Mouse (Mus musculus): ENCODE results near the gene Numb. TPM values are rescaled to one million over a fixed set of nuclear protein-coding genes. Genes with fewer than 3 reads are reported as not detected.

The Numb gene
- total and polyA plus RNA-seq, 3 experiments = 8.4 to 14.6 TPM; not detected in 1

DNA sequence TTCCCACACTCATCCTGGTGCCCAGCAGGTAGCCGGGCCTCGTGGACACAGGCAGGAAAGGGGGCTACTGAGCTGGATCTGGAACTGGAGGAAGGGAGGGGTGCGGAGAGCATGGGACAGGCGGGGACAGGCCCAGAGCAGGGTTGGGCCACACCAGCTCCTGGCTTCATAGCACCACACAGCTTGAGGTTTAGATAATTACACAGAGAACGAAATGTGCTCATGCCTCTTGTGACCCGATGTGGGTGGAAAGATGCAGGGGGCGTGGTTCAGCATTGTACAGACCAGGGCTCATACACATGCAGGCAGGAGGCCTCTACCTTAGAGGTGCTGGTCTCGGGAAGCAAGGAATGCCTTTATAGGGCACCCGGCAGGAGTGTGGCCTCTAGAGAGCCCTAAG is 153.9 kb downstream of the Numb start:
- no peaks in the 10 kb centered on the region for H3K36me3 ChIP-seq (ENCODE audit: control insufficient read depth in 1 of 2, insufficient read depth in 2 of 2, low read length in 2 of 2)
- H3K79me2 ChIP-seq (ENCODE audit: control insufficient read depth, insufficient read depth, low read length, poor library complexity) = no peaks in the 10 kb centered on the region
- H3K27ac ChIP-seq (ENCODE audit: control insufficient read depth, low read depth, low read length) = no peak overlapping the region
- no peak overlapping the region for H3K4me3 ChIP-seq (ENCODE audit: control insufficient read depth in 1 of 2, insufficient read depth in 1 of 2, low read depth in 2 of 2, low read length in 2 of 2)
- no peaks in the 10 kb centered on the region for H3K27me3 ChIP-seq (ENCODE audit: control insufficient read depth in 1 of 2, insufficient read depth in 2 of 2, low read length in 2 of 2)
- H3K4me1 ChIP-seq (ENCODE audit: control insufficient read depth in 1 of 2, insufficient read depth in 2 of 2, low read length in 2 of 2) = no peaks in the 10 kb centered on the region; a peak in 1 of 4 replicates
- no peak for TF ChIP-seq JUND (IDR thresholded peaks at IDR 0.05; ENCODE audit: low read depth, low read length)
- TF ChIP-seq BHLHE40 (IDR thresholded peaks at IDR 0.05; ENCODE audit: borderline replicate concordance, low read depth, low read length) = no peak
- no peak for TF ChIP-seq POLR2A (IDR thresholded peaks at IDR 0.05; ENCODE audit: control insufficient read depth in 1 of 2, insufficient read depth in 1 of 2, low read depth in 1 of 2, low read length in 2 of 2, poor library complexity in 1 of 2)
- TF ChIP-seq USF1 (IDR thresholded peaks at IDR 0.05; ENCODE audit: low read depth, low read length) = no peak
- no peak for TF ChIP-seq CHD2 (IDR thresholded peaks at IDR 0.05; ENCODE audit: low read length)
- no peak for TF ChIP-seq USF2 (IDR thresholded peaks at IDR 0.05; ENCODE audit: borderline replicate concordance in 1 of 2, insufficient read depth in 1 of 2, low read depth in 1 of 2, low read length in 2 of 2)
- TF ChIP-seq RAD21 (IDR thresholded peaks at IDR 0.05; ENCODE audit: low read depth, low read length) = no peak
- TF ChIP-seq GATA1 (IDR thresholded peaks at IDR 0.05; ENCODE audit: low read depth, low read length) = no peak
- no peak for TF ChIP-seq MEF2A (IDR thresholded peaks at IDR 0.05; ENCODE audit: extremely low read depth, insufficient replicate concordance, low read depth, low read length, poor library complexity, severe bottlenecking)
- TF ChIP-seq EP300 (IDR thresholded peaks at IDR 0.05; ENCODE audit: low read depth in 1 of 2, low read length in 2 of 2) = no peak
- TF ChIP-seq RCOR1 (IDR thresholded peaks at IDR 0.05; ENCODE audit: low read depth, low read length) = no peak
- no peak for TF ChIP-seq ETS1 (IDR thresholded peaks at IDR 0.05; ENCODE audit: low read depth, low read length)
- no peak for TF ChIP-seq POLR2AphosphoS2 (IDR thresholded peaks at IDR 0.05; ENCODE audit: low read length)
- TF ChIP-seq GABPA (IDR thresholded peaks at IDR 0.05; ENCODE audit: low read depth, low read length) = no peak
- no peak for TF ChIP-seq ZKSCAN1 (IDR thresholded peaks at IDR 0.05; ENCODE audit: low read depth, low read length)
- TF ChIP-seq UBTF (IDR thresholded peaks at IDR 0.05; ENCODE audit: borderline replicate concordance, insufficient read depth, low read depth, low read length) = no peak
- no peak for TF ChIP-seq HCFC1 (IDR thresholded peaks at IDR 0.05; ENCODE audit: low read depth, low read length)
- TF ChIP-seq MAX (IDR thresholded peaks at IDR 0.05; ENCODE audit: low read length) = no peak
- no peak for TF ChIP-seq TBP (IDR thresholded peaks at IDR 0.05; ENCODE audit: low read depth, low read length)
- H3K9ac ChIP-seq (ENCODE audit: control insufficient read depth, low read depth, low read length, poor library complexity, severe bottlenecking) = no peak overlapping the region
- DNase-seq (ENCODE audit: low read depth, low spot score) = no peak
- H3K9me3 ChIP-seq (replicated peaks; ENCODE audit: insufficient read depth, low read length) = no peaks in the 10 kb centered on the region

DNA sequence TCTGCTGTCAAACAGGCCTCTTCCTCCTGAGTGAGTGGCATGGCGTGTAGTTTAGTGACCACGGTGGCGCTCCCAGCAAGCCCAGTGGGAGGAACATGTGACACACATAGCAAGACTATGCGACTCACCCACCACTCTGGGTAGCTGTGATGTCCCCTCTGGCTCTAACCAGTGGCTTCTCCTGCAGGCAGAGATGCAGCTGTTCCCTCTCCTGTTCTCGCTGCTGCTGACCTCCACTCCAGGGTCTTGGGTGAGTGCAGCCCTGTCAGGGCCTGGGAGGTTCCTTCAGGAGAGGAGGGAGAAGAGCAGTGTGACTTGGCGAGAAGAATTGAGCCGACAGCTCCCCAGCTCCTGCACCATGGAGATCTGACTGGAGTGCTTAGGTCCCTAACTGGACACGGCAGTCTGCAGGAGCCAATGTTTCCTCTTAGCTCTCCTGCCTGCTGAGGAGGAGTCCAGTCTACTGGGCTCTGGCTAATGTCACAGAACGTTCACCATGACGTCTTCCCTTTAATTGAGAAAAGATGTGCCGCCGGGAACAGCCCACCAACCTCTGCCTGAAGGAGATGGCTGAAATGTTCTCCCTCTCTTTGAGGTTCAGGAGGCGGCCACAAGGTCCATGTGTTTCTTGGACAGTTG is 155.7 kb downstream of the Numb start:
- no peak for DNase-seq (ENCODE audit: low read depth, low spot score)
- no peaks in the 10 kb centered on the region; a peak in 1 of 4 replicates for H3K4me1 ChIP-seq (ENCODE audit: control insufficient read depth in 1 of 2, insufficient read depth in 2 of 2, low read length in 2 of 2)
- H3K9ac ChIP-seq (ENCODE audit: control insufficient read depth, low read depth, low read length, poor library complexity, severe bottlenecking) = no peak overlapping the region
- TF ChIP-seq ELF1 (IDR thresholded peaks at IDR 0.05; ENCODE audit: low read depth, low read length) = no peak
- no peaks in the 10 kb centered on the region for H3K79me2 ChIP-seq (ENCODE audit: control insufficient read depth, insufficient read depth, low read length, poor library complexity)
- H3K36me3 ChIP-seq (ENCODE audit: control insufficient read depth in 1 of 2, insufficient read depth in 2 of 2, low read length in 2 of 2) = no peaks in the 10 kb centered on the region
- H3K27me3 ChIP-seq (ENCODE audit: control insufficient read depth in 1 of 2, insufficient read depth in 2 of 2, low read length in 2 of 2) = no peaks in the 10 kb centered on the region
- H3K9me3 ChIP-seq (replicated peaks; ENCODE audit: insufficient read depth, low read length) = no peaks in the 10 kb centered on the region
- H3K27ac ChIP-seq (ENCODE audit: control insufficient read depth, low read depth, low read length) = no peak overlapping the region
- H3K4me3 ChIP-seq (ENCODE audit: control insufficient read depth in 1 of 2, insufficient read depth in 1 of 2, low read depth in 2 of 2, low read length in 2 of 2) = no peak overlapping the region

Data from MEL (cell line).